Mouse (Mus musculus): ENCODE data around the gene Atg4a-ps. TPM values are rescaled to one million over a fixed set of nuclear protein-coding genes. Genes with fewer than 3 reads are reported as not detected.

Atg4a-ps gene
- polyA plus RNA-seq, 1 experiment, result 0.36 TPM

- TF ChIP-seq POLR2A (IDR thresholded peaks at IDR 0.05; ENCODE audit: borderline replicate concordance, low read depth, low read length), result no peak
- TF ChIP-seq CTCF (IDR thresholded peaks at IDR 0.05; ENCODE audit: low read depth, low read length), result no peak
- H3K4me1 ChIP-seq (ENCODE audit: control insufficient read depth, insufficient read depth, low read length), result peaks cover 6% of the 10 kb centered on the region
- no peak overlapping the region for H3K4me3 ChIP-seq (ENCODE audit: insufficient read depth, low read length)
- H3K27ac ChIP-seq (ENCODE audit: insufficient read depth, low read depth, low read length), result no peak overlapping the region
Measured at GRCm38 (mm10) chr3:103634256-103634655, 11.6 kb downstream of the Atg4a-ps start.

DNA sequence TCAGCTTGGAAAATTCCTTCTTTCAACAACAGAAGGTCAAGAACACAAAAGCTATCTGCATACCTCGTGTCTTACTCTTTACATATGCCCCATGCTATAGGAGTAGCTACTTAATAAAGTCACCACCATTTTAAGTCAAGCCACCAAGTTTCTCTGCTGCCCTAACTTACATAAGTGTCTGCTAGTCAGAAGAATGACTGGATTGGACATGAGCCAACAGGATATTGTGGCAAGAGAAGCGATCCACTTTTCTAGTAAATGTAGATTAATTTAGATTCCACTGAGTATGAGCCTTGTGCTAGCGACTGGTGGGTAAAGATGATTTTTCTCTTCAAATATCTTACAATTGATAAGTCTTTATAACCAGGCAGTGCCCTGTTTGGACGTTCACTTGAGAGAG, 12.0 kb downstream of the Atg4a-ps start:
- TF ChIP-seq CTCF (IDR thresholded peaks at IDR 0.05; ENCODE audit: low read depth, low read length) (no peak), POLR2A (IDR thresholded peaks at IDR 0.05; ENCODE audit: borderline replicate concordance, low read depth, low read length) (no peak)
- no peak overlapping the region for H3K4me3 ChIP-seq (ENCODE audit: insufficient read depth, low read length)

GRCm38 (mm10) chr3:103633124-103633523, 12.7 kb downstream of the Atg4a-ps start:
- TF ChIP-seq POLR2A (IDR thresholded peaks at IDR 0.05; ENCODE audit: borderline replicate concordance, low read depth, low read length) (no peak), CTCF (IDR thresholded peaks at IDR 0.05; ENCODE audit: low read depth, low read length) (no peak)
- Histone ChIP-seq H3K27ac (ENCODE audit: insufficient read depth, low read depth, low read length) (no peak overlapping the region), H3K4me1 (ENCODE audit: control insufficient read depth, insufficient read depth, low read length) (peaks cover 6% of the 10 kb centered on the region), H3K4me3 (ENCODE audit: insufficient read depth, low read length) (no peak overlapping the region)

More for the DNA sequence above, 12.0 kb downstream of the Atg4a-ps start:
- no peak overlapping the region for H3K27ac ChIP-seq (ENCODE audit: insufficient read depth, low read depth, low read length)
- H3K4me1 ChIP-seq (ENCODE audit: control insufficient read depth, insufficient read depth, low read length), result peaks cover 6% of the 10 kb centered on the region

GRCm38 (mm10) chr3:103627661-103628060, 18.2 kb downstream of the Atg4a-ps start:
- TF ChIP-seq CTCF (IDR thresholded peaks at IDR 0.05; ENCODE audit: low read depth, low read length) (no peak), POLR2A (IDR thresholded peaks at IDR 0.05; ENCODE audit: borderline replicate concordance, low read depth, low read length) (no peak)
- H3K4me1 ChIP-seq (ENCODE audit: control insufficient read depth, insufficient read depth, low read length), result peaks cover 2% of the 10 kb centered on the region; the same call in 1 of the 2 replicates
- H3K4me3 ChIP-seq (ENCODE audit: insufficient read depth, low read length), result no peak overlapping the region
- H3K27ac ChIP-seq (ENCODE audit: insufficient read depth, low read depth, low read length), result no peak overlapping the region

GRCm38 (mm10) chr3:103626481-103626880, 19.4 kb downstream of the Atg4a-ps start:
- H3K27ac ChIP-seq (ENCODE audit: insufficient read depth, low read depth, low read length), result no peak overlapping the region
- no peak overlapping the region for H3K4me3 ChIP-seq (ENCODE audit: insufficient read depth, low read length)
- TF ChIP-seq POLR2A (IDR thresholded peaks at IDR 0.05; ENCODE audit: borderline replicate concordance, low read depth, low read length), result no peak
- TF ChIP-seq CTCF (IDR thresholded peaks at IDR 0.05; ENCODE audit: low read depth, low read length), result no peak
- peaks cover 2% of the 10 kb centered on the region; the same call in 1 of the 2 replicates for H3K4me1 ChIP-seq (ENCODE audit: control insufficient read depth, insufficient read depth, low read length)

GRCm38 (mm10) chr3:103625169-103625568, 20.7 kb downstream of the Atg4a-ps start:
- H3K27ac ChIP-seq (ENCODE audit: insufficient read depth, low read depth, low read length), result no peak overlapping the region
- TF ChIP-seq POLR2A (IDR thresholded peaks at IDR 0.05; ENCODE audit: borderline replicate concordance, low read depth, low read length), result no peak
- no peak for TF ChIP-seq CTCF (IDR thresholded peaks at IDR 0.05; ENCODE audit: low read depth, low read length)
- no peak overlapping the region for H3K4me3 ChIP-seq (ENCODE audit: insufficient read depth, low read length)
- peaks cover 2% of the 10 kb centered on the region; the same call in 1 of the 2 replicates for H3K4me1 ChIP-seq (ENCODE audit: control insufficient read depth, insufficient read depth, low read length)

- Histone ChIP-seq H3K27ac (ENCODE audit: insufficient read depth, low read depth, low read length) (no peak overlapping the region), H3K4me1 (ENCODE audit: control insufficient read depth, insufficient read depth, low read length) (peaks cover 2% of the 10 kb centered on the region; the same call in 1 of the 2 replicates), H3K4me3 (ENCODE audit: insufficient read depth, low read length) (no peak overlapping the region)
- TF ChIP-seq CTCF (IDR thresholded peaks at IDR 0.05; ENCODE audit: low read depth, low read length), result no peak
- no peak for TF ChIP-seq POLR2A (IDR thresholded peaks at IDR 0.05; ENCODE audit: borderline replicate concordance, low read depth, low read length)
Measured at GRCm38 (mm10) chr3:103624591-103625051, 21.2 kb downstream of the Atg4a-ps start.

GRCm38 (mm10) chr3:103623893-103624470, 21.9 kb downstream of the Atg4a-ps start:
- no peak overlapping the region for H3K4me3 ChIP-seq (ENCODE audit: insufficient read depth, low read length)
- H3K27ac ChIP-seq (ENCODE audit: insufficient read depth, low read depth, low read length), result no peak overlapping the region
- TF ChIP-seq POLR2A (IDR thresholded peaks at IDR 0.05; ENCODE audit: borderline replicate concordance, low read depth, low read length), result no peak
- no peak for TF ChIP-seq CTCF (IDR thresholded peaks at IDR 0.05; ENCODE audit: low read depth, low read length)
- peaks cover 2% of the 10 kb centered on the region; the same call in 1 of the 2 replicates for H3K4me1 ChIP-seq (ENCODE audit: control insufficient read depth, insufficient read depth, low read length)

DNA sequence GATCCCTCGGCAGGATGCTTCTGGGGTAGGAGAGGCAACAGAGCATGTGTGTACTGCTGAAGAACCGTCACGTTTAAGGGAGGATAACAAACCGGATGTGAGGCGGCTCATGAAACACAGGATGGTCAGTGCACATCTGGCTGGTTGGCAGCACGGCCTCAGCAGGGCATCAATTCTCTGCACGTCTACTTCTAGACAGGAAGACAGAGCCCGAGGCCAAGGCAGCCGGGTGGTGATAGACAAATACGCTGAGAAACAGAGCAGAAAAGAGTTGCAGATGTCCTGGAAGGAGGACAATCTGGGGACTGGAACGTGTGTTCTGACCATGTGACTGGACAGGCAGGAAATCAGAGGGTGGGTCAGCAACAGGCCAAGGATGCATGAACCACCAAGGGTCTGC, 25.8 kb downstream of the Atg4a-ps start:
- no peak for TF ChIP-seq POLR2A (IDR thresholded peaks at IDR 0.05; ENCODE audit: borderline replicate concordance, low read depth, low read length)
- no peak for TF ChIP-seq CTCF (IDR thresholded peaks at IDR 0.05; ENCODE audit: low read depth, low read length)
- no peak overlapping the region for H3K27ac ChIP-seq (ENCODE audit: insufficient read depth, low read depth, low read length)
- H3K4me1 ChIP-seq (ENCODE audit: control insufficient read depth, insufficient read depth, low read length), result peaks cover 2% of the 10 kb centered on the region; the same call in 1 of the 2 replicates
- H3K4me3 ChIP-seq (ENCODE audit: insufficient read depth, low read length), result no peak overlapping the region

DNA sequence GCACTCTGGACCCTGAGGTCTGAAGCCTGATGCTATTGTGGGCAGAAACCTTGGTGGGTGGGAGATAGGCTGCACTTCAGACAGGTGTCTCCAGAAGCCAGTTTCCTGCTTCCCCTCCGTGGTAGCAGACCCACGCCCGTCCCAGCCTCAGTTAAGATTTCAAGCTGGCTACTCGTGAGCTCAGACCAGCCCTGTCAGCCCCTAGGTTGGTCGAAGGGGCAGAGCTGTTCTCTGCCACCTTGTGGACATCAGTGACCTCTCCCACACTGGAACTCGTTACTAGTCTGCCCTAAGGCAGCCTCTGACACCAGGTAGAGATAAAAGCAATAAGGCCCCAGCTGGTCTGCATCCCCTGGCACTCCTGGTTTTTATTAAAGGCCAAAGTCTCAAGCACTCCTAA, 28.9 kb downstream of the Atg4a-ps start:
- TF ChIP-seq POLR2A (IDR thresholded peaks at IDR 0.05; ENCODE audit: borderline replicate concordance, low read depth, low read length), result no peak
- no peak for TF ChIP-seq CTCF (IDR thresholded peaks at IDR 0.05; ENCODE audit: low read depth, low read length)
- no peak overlapping the region for H3K4me3 ChIP-seq (ENCODE audit: insufficient read depth, low read length)
- 0 out of 2 replicates have a peak, but pooled peaks cover 4% of the 10 kb centered on the region for H3K4me1 ChIP-seq (ENCODE audit: control insufficient read depth, insufficient read depth, low read length)
- H3K27ac ChIP-seq (ENCODE audit: insufficient read depth, low read depth, low read length), result no peak overlapping the region

Data from bone marrow macrophage, adult 2 months (primary cell).